Mouse (Mus musculus) gastrocnemius, adult 2 months (tissue): ENCODE measurements at regions not wholly inside any gene's neighbourhood (a gene's known extent, or its start where the extent isn't known, plus 50 kb on each side); places are given as distances from the start of the nearest gene placed in this dataset.

Experiments used
- DNase-seq: peaks from one replicate; pipeline ENCODE4 v3.0.0; 2022
- H3K27ac ChIP-seq: fragments of 200-600 bp; 2 replicates; pipeline ENCODE4 v1.8.1; 2022; ENCODE audit warnings: mild to moderate bottlenecking
- H3K4me3 ChIP-seq: fragments of 200-600 bp; 2 replicates; pipeline ENCODE4 v1.8.1; 2022; ENCODE audit warnings: mild to moderate bottlenecking, moderate library complexity
- CTCF ChIP-seq: fragments of 200-600 bp; IDR thresholded peaks from 2 replicates; pipeline ENCODE4 v1.8.1; 2022; ENCODE audit warnings: antibody characterized with exemption, mild to moderate bottlenecking, moderate library complexity
- intact Hi-C: fragments of 180-260 bp; cut with DNase I; formaldehyde crosslinking; loops from one replicate; pipeline ENCODE4 v1.15.1; 2025

- Histone ChIP-seq H3K27ac (no peak overlapping the region), H3K4me3 (no peak overlapping the region)
- TF ChIP-seq CTCF = no peak
- no peak for DNase-seq
- intact Hi-C loops = no loop called here
Observed at GRCm38 (mm10) chr13:84565644-84566532, 343.8 kb downstream of the Tmem161b start.

- no peak overlapping the region for H3K4me3 ChIP-seq
- no peak for TF ChIP-seq CTCF
- no peak for DNase-seq
- intact Hi-C loops = no loop called here
- H3K27ac ChIP-seq = no peak overlapping the region
Observed at GRCm38 (mm10) chr13:84566533-84566832, 344.4 kb downstream of the Tmem161b start.

GRCm38 (mm10) chr13:84569371-84569770 is 347.3 kb downstream of the Tmem161b start:
- H3K4me3 ChIP-seq = no peak overlapping the region
- DNase-seq = no peak
- no peak overlapping the region for H3K27ac ChIP-seq
- intact Hi-C loops = no loop called here
- no peak for TF ChIP-seq CTCF

- TF ChIP-seq CTCF = no peak
- no peak for DNase-seq
- no peak overlapping the region for H3K27ac ChIP-seq
- H3K4me3 ChIP-seq = no peak overlapping the region
- intact Hi-C loops = no loop called here
Observed at GRCm38 (mm10) chr13:84570206-84570605, 348.1 kb downstream of the Tmem161b start.

GRCm38 (mm10) chr13:84570984-84571844 is 349.1 kb downstream of the Tmem161b start:
- no peak for TF ChIP-seq CTCF
- Histone ChIP-seq H3K4me3 (no peak overlapping the region), H3K27ac (no peak overlapping the region)
- intact Hi-C loops = no loop called here
- peak; percentile 15 for DNase-seq

GRCm38 (mm10) chr13:84571845-84572193 is 349.7 kb downstream of the Tmem161b start:
- Histone ChIP-seq H3K27ac (no peak overlapping the region), H3K4me3 (no peak overlapping the region)
- intact Hi-C loops = no loop called here
- TF ChIP-seq CTCF = no peak
- no peak for DNase-seq

- intact Hi-C loops = no loop called here
- Histone ChIP-seq H3K27ac (no peak overlapping the region), H3K4me3 (no peak overlapping the region)
- no peak for DNase-seq
- TF ChIP-seq CTCF = no peak
Observed at GRCm38 (mm10) chr13:84572231-84572630, 350.1 kb downstream of the Tmem161b start.

- H3K4me3 ChIP-seq = no peak overlapping the region
- DNase-seq = no peak
- no peak overlapping the region for H3K27ac ChIP-seq
- intact Hi-C loops = no loop called here
- TF ChIP-seq CTCF = no peak
Observed at GRCm38 (mm10) chr13:84596585-84597142, 374.6 kb downstream of the Tmem161b start.

- TF ChIP-seq CTCF = no peak
- intact Hi-C loops = no loop called here
- no peak for DNase-seq
- Histone ChIP-seq H3K4me3 (no peak overlapping the region), H3K27ac (no peak overlapping the region)
Observed at GRCm38 (mm10) chr13:84602612-84603011, 380.5 kb downstream of the Tmem161b start.

- no peak overlapping the region for H3K27ac ChIP-seq
- no peak for TF ChIP-seq CTCF
- intact Hi-C loops = no loop called here
- no peak for DNase-seq
- no peak overlapping the region for H3K4me3 ChIP-seq
Observed at GRCm38 (mm10) chr13:84612497-84612896, 390.4 kb downstream of the Tmem161b start.

GRCm38 (mm10) chr13:84613004-84613403 is 390.9 kb downstream of the Tmem161b start:
- DNase-seq = peak; percentile 26
- Histone ChIP-seq H3K4me3 (no peak overlapping the region), H3K27ac (no peak overlapping the region)
- intact Hi-C loops = no loop called here
- TF ChIP-seq CTCF = no peak

- no peak for TF ChIP-seq CTCF
- intact Hi-C loops = no loop called here
- Histone ChIP-seq H3K27ac (no peak overlapping the region), H3K4me3 (no peak overlapping the region)
- DNase-seq = no peak
Observed at GRCm38 (mm10) chr13:84624691-84625090, 402.6 kb downstream of the Tmem161b start.

- DNase-seq = no peak
- no peak overlapping the region for H3K27ac ChIP-seq
- TF ChIP-seq CTCF = no peak
- intact Hi-C loops = no loop called here
- no peak overlapping the region for H3K4me3 ChIP-seq
Observed at GRCm38 (mm10) chr13:84625527-84625926, 403.4 kb downstream of the Tmem161b start.
